ENCODE assay signal across 10 mouse cellular contexts in genomic region chr1:89992256-89992655, GRCm38 (mm10). TPM values are rescaled to one million over a fixed set of nuclear protein-coding genes. Genes with fewer than 3 reads are reported as not detected.
DNase-seq lines count a peak whose midpoint lies in the region; ATAC-seq lines count a peak whose summit lies in the region.
"Had no signal": no experiment of that assay in that cellular context is flagged by ENCODE, and none has a peak within 500 bp of the region (broad histone marks: within the 10 kb centered on the region; RNA-seq: fewer than 3 reads in every experiment).

No protein-coding gene starts in this region.

- WGBS in heart, embryonic 16.5 days: 4% methylated on average over 25 of the region's 25 CpGs
- WGBS in hindbrain, embryonic 14.5 days: 2% methylated on average over 25 of the region's 25 CpGs
- WGBS in midbrain, embryonic 16.5 days: 2% methylated on average over 25 of the region's 25 CpGs

- peaks cover 26% of the 10 kb centered on the region for H3K27me3 ChIP-seq in heart, embryonic 16.5 days (ENCODE audit: control insufficient read depth, insufficient read depth, low read length)
- H3K27me3 ChIP-seq in hindbrain, embryonic 14.5 days (ENCODE audit: control insufficient read depth, insufficient read depth, low read length): peaks cover 35% of the 10 kb centered on the region
- H3K27me3 ChIP-seq in midbrain, embryonic 16.5 days (ENCODE audit: control insufficient read depth, insufficient read depth, low read depth, low read length): peaks cover 28% of the 10 kb centered on the region

- no peaks in the 10 kb centered on the region for H3K9me3 ChIP-seq in heart, embryonic 16.5 days (replicated peaks; ENCODE audit: control insufficient read depth, low read length)
- no peaks in the 10 kb centered on the region for H3K9me3 ChIP-seq in hindbrain, embryonic 14.5 days (ENCODE audit: control insufficient read depth, low read length)
- H3K9me3 ChIP-seq in midbrain, embryonic 16.5 days (replicated peaks; ENCODE audit: control insufficient read depth, low read length, poor library complexity, severe bottlenecking): no peaks in the 10 kb centered on the region
- H3K9me3 ChIP-seq: megakaryocyte, embryonic 14.5 days had no signal

- H3K4me3 ChIP-seq in heart, embryonic 16.5 days (ENCODE audit: low read length): peak overlapping the region; percentile 40
- no peak overlapping the region for H3K4me3 ChIP-seq in hindbrain, embryonic 14.5 days (replicated peaks; ENCODE audit: low read length)
- peak overlapping the region; percentile 16; the same call in 1 of the 2 replicates for H3K4me3 ChIP-seq in midbrain, embryonic 16.5 days (ENCODE audit: low read depth, low read length)
- H3K4me3 ChIP-seq: megakaryocyte, embryonic 14.5 days had no signal

- H3K4me1 ChIP-seq in heart, embryonic 16.5 days (ENCODE audit: control insufficient read depth, insufficient read depth, low read length): peaks cover 6% of the 10 kb centered on the region; the same call in 1 of the 2 replicates
- peaks cover 8% of the 10 kb centered on the region for H3K4me1 ChIP-seq in hindbrain, embryonic 14.5 days (replicated peaks; ENCODE audit: control insufficient read depth, insufficient read depth, low read length)
- peaks cover 4% of the 10 kb centered on the region for H3K4me1 ChIP-seq in midbrain, embryonic 16.5 days (ENCODE audit: control insufficient read depth, insufficient read depth, low read length)
- H3K4me1 ChIP-seq: megakaryocyte, embryonic 14.5 days had no signal

- H3K27ac ChIP-seq in heart, embryonic 16.5 days (ENCODE audit: low read length): no peak overlapping the region
- H3K27ac ChIP-seq in hindbrain, embryonic 14.5 days: no peak overlapping the region
- no peak overlapping the region for H3K27ac ChIP-seq in midbrain, embryonic 16.5 days (ENCODE audit: low read length)

- H3K9ac ChIP-seq in heart, embryonic 16.5 days (ENCODE audit: low read length): peak overlapping the region; percentile 61
- 0 out of 2 replicates have a peak overlapping the region, but pooled peaks have one; percentile 26 for H3K9ac ChIP-seq in hindbrain, embryonic 14.5 days
- H3K9ac ChIP-seq in midbrain, embryonic 16.5 days (ENCODE audit: low read depth, low read length): peak overlapping the region; percentile 31; the same call in 1 of the 2 replicates

- DNase-seq in heart, postnatal 4 days: no peak
- DNase-seq in embryo, embryonic 9.5 days (ENCODE audit: extremely low spot score): peak; percentile 39
- DNase-seq in hindbrain, embryonic 14.5 days (ENCODE audit: low spot score): no peak
- DNase-seq in spleen, adult 12 weeks (ENCODE audit: low spot score): no peak
- no peak for DNase-seq in spleen, postnatal 14 days (ENCODE audit: low spot score in 2 of 2)
- no peak for DNase-seq in right cerebral cortex, adult 18-20 months

- peak overlapping the region; percentile 67 for H3K4me2 ChIP-seq in heart, embryonic 16.5 days (ENCODE audit: low read depth, low read length)
- peak overlapping the region; percentile 43 for H3K4me2 ChIP-seq in hindbrain, embryonic 14.5 days (replicated peaks)
- peak overlapping the region; percentile 45 for H3K4me2 ChIP-seq in midbrain, embryonic 16.5 days (ENCODE audit: low read length)

- no peak for ATAC-seq in heart, embryonic 16.5 days (replicated peaks; ENCODE audit: extremely low read depth, insufficient read depth, low FRiP score)
- ATAC-seq in hindbrain, embryonic 14.5 days (ENCODE audit: low FRiP score): no peak
- ATAC-seq in midbrain, embryonic 16.5 days: no peak

- no peaks in the 10 kb centered on the region for H3K36me3 ChIP-seq in heart, embryonic 16.5 days (ENCODE audit: control insufficient read depth, insufficient read depth)
- H3K36me3 ChIP-seq in hindbrain, embryonic 14.5 days (replicated peaks; ENCODE audit: control insufficient read depth, insufficient read depth): no peaks in the 10 kb centered on the region
- no peaks in the 10 kb centered on the region for H3K36me3 ChIP-seq in midbrain, embryonic 16.5 days (ENCODE audit: control insufficient read depth, insufficient read depth, low read length)

RNA-seq across cellular contexts. Expression of gene Asb18, which starts 22.2 kb away (rescaled TPM):
- polyA plus RNA-seq in heart, embryonic 16.5 days (2015; fragmentation: Nextera tagmentation; extraction: Ambion mirVana): 0.79 and 1.1 TPM in 2 replicates
- total RNA-seq in heart, postnatal 4 days (2021): 1 to 10 TPM; 5.1 to 6.0 TPM
- polyA plus RNA-seq in hindbrain, embryonic 14.5 days (2014; fragmentation: Nextera tagmentation; extraction: Ambion mirVana): 0.30 and 0.66 TPM in 2 replicates
- 0.39 and 0.52 TPM in 2 replicates for polyA plus RNA-seq in midbrain, embryonic 16.5 days (2015; fragmentation: Nextera tagmentation; extraction: Ambion mirVana)
- polyA plus RNA-seq: large intestine, adult 2 months had no signal
